Mouse (Mus musculus) neural tube, embryonic 11.5 days (tissue): ENCODE data around the gene Prkg1. TPM values are rescaled to one million over a fixed set of nuclear protein-coding genes. Genes with fewer than 3 reads are reported as not detected.
A peak's percentile ranks its signal among the peaks of the same experiment; 100 is the strongest.
"Not testable (repeated sequence)": the region's sequence is repeated elsewhere in the genome, so short reads cannot be mapped to it uniquely, and the experiment has no call there.

Source experiments
- ATAC-seq: fragments of 200-750 bp; cut with Nextera tagmentation; 2 replicates; pipeline ENCODE4 v1.8.0; 2017; ENCODE audit warnings: moderate number of reproducible peaks, mild to moderate bottlenecking, moderate TSS enrichment, moderate library complexity; ENCODE audit not compliant: insufficient read depth, low FRiP score, low TSS enrichment
- DNase-seq: peaks from one replicate; pipeline ENCODE4 v3.0.0-alpha.2; 2015; ENCODE audit warnings: low spot score
- H3K27ac ChIP-seq: fragments of 300-500 bp; sonication (generic); 2 replicates; pipeline ENCODE4 v1.5.1; 2014; ENCODE audit warnings: low read depth, mild to moderate bottlenecking, low read length
- H3K27me3 ChIP-seq: fragments of 300-500 bp; sonication (generic); 2 replicates; pipeline ENCODE4 v1.6.1; 2014; ENCODE audit warnings: mild to moderate bottlenecking, low read length, mixed read lengths; ENCODE audit not compliant: control insufficient read depth, insufficient read depth
- H3K36me3 ChIP-seq: fragments of 300-500 bp; sonication (generic); 2 replicates; pipeline ENCODE4 v1.6.1; 2014; ENCODE audit warnings: mild to moderate bottlenecking, low read length, moderate library complexity, mixed read lengths; ENCODE audit not compliant: control insufficient read depth, insufficient read depth
- H3K4me1 ChIP-seq: fragments of 300-500 bp; sonication (generic); 2 replicates; pipeline ENCODE4 v1.6.1; 2014; ENCODE audit warnings: low read length, mixed read lengths; ENCODE audit not compliant: control insufficient read depth, insufficient read depth
- H3K4me2 ChIP-seq: fragments of 300-500 bp; sonication (generic); 2 replicates; pipeline ENCODE4 v1.6.1; 2014; ENCODE audit warnings: low read depth, mild to moderate bottlenecking, moderate library complexity
- H3K4me3 ChIP-seq: fragments of 300-500 bp; sonication (generic); 2 replicates; pipeline ENCODE4 v1.5.1; 2014; ENCODE audit warnings: low read depth, low read length
- H3K9ac ChIP-seq: fragments of 300-500 bp; sonication (generic); 2 replicates; pipeline ENCODE4 v1.6.1; 2014; ENCODE audit warnings: mild to moderate bottlenecking, low read length
- H3K9me3 ChIP-seq: fragments of 300-500 bp; sonication (generic); 2 replicates; pipeline ENCODE4 v1.6.1; 2016; ENCODE audit warnings: low read length; ENCODE audit not compliant: control insufficient read depth
- WGBS: fragments of 180-500 bp; shearing (Covaris S2); extraction: QIAGEN DNeasy Blood & Tissue Kit; methylation state at CpG from one replicate; pipeline ENCODE4 v1.1.7; 2014; 5-methylcytosine and 5-hydroxymethylcytosine counted together
- polyA plus RNA-seq: library from polyadenylated mRNA; unstranded; fragments of >200 nt; fragmentation: Nextera tagmentation; extraction: Ambion mirVana; gene quantifications from 2 replicates; pipeline ENCODE4 v1.2.1, GENCODE M21; 2014

Gene Prkg1
- polyA plus RNA-seq, 1 experiment from 2014 or later: 8.2 TPM

DNA sequence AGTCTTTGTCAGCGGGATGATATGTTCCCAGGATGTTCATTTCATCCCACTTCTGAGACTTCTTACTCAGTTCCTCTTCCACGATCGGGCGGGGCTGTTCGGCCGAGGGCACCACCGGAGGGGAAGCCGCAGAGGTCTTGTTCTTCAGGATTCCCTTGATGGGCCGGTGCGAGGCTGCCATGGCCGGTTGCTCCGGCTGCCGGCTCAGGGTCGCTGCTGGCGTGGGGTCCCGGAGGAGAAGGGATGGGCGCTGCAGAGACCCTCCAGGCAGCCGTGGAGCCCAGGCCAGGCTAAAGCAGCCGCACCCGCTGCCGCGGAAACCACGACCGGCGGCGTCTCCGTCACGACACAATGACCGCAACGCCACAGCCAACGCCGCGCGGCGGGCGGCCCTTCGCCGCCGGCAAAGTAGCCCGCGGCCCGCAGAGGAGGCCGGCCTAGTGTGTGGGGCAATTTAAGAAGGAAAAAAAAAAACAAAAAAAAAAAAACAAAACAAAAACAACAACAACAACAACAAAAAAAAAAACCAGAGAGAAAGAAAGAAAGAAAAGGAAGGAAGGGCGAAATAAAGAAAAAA lies 1225.4 kb downstream of the Prkg1 start:
- not testable (repeated sequence) for H3K27me3 ChIP-seq, H3K27ac ChIP-seq
- 1% methylated on average over 42 of the region's 44 CpGs for WGBS

DNA sequence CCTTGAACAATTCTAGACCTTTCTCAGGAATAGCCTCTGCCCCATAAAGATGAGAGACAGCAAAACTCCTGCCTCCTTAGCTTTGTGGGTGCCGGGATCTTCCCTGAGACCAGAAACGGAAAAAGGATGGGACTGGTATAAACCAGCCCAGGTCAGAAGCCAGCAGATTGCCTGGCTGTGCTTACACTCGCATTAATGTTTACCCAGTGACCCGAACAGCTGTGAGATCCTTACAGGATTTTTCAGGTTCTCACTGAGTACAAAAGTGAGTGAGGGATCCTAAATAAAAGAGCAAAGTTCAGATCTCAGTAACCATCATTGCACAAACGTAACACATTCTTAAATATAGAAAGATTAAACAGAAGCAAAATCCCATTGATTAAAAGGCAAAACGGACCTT lies 1248.1 kb downstream of the Prkg1 start:
- ATAC-seq: no peak
- Histone ChIP-seq H3K9me3 (no peaks in the 10 kb centered on the region), H3K36me3 (no peaks in the 10 kb centered on the region), H3K27ac (no peak overlapping the region), H3K4me1 (no peaks in the 10 kb centered on the region), H3K4me2 (no peak overlapping the region), H3K4me3 (no peak overlapping the region), H3K9ac (no peak overlapping the region), H3K27me3 (no peaks in the 10 kb centered on the region)
- DNase-seq: no peak
- WGBS: 83% methylated on average over 6 of the region's 6 CpGs

More for the DNA sequence above, 1225.4 kb downstream of the Prkg1 start:
- not testable (repeated sequence) for H3K4me1 ChIP-seq, H3K36me3 ChIP-seq, H3K9me3 ChIP-seq, ATAC-seq
- DNase-seq: peak; percentile 65
- Histone ChIP-seq H3K9ac (peak overlapping the region; percentile 42; the same call in 1 of the 2 replicates), H3K4me2 (peak overlapping the region; percentile 50), H3K4me3 (peak overlapping the region; percentile 35)

Other genes with a start within 250 kb of the Prkg1 start
- gene A1cf, start 103.7 kb upstream of the Prkg1 start, polyA plus RNA-seq: not detected in 2 replicates